Mouse (Mus musculus): ENCODE results near the gene Tceal7. TPM values are rescaled to one million over a fixed set of nuclear protein-coding genes. Genes with fewer than 3 reads are reported as not detected.
"Not testable (repeated sequence)": the region's sequence is repeated elsewhere in the genome, so short reads cannot be mapped to it uniquely, and the experiment has no call there.

Gene Tceal7
- total RNA-seq, 2 experiments from 2014 or later = 5.3 to 19.6 TPM

GRCm38 (mm10) chrX:136245521-136246071 lies 31.0 kb downstream of the Tceal7 start:
- intact Hi-C loops (cut with DNase I) = no loop called here
- DNase-seq = peak; percentile 19 to 24

GRCm38 (mm10) chrX:136248811-136249210 lies 34.2 kb downstream of the Tceal7 start:
- DNase-seq = no peak
- intact Hi-C loops (cut with DNase I) = no loop called here

GRCm38 (mm10) chrX:136249671-136250070 lies 35.1 kb downstream of the Tceal7 start:
- intact Hi-C loops (cut with DNase I) = no loop called here
- DNase-seq = no peak

- DNase-seq = no peak
- intact Hi-C loops (cut with DNase I) = no loop called here
Measured at GRCm38 (mm10) chrX:136252023-136252729, 37.6 kb downstream of the Tceal7 start.

GRCm38 (mm10) chrX:136267720-136268119 lies 53.1 kb downstream of the Tceal7 start:
- no peak for DNase-seq

GRCm38 (mm10) chrX:136268173-136268572 lies 53.6 kb downstream of the Tceal7 start:
- DNase-seq = no peak
- intact Hi-C loops (cut with DNase I) = no loop called here

More at GRCm38 (mm10) chrX:136267720-136268119, 53.1 kb downstream of the Tceal7 start:
- intact Hi-C loops (cut with DNase I) = no loop called here

GRCm38 (mm10) chrX:136269743-136270392 lies 55.3 kb downstream of the Tceal7 start, which contains the start of gene Bex3:
TSS of gene Bex3 (plus strand) at chrX:136270253.
- intact Hi-C loops (cut with DNase I) = not testable (repeated sequence)
- DNase-seq = peak; percentile 35 to 38

GRCm38 (mm10) chrX:136270393-136271111 lies 56.0 kb downstream of the Tceal7 start:
- intact Hi-C loops (cut with DNase I) = not testable (repeated sequence)
- DNase-seq = peak in 1 of 2 experiments; percentile 20

GRCm38 (mm10) chrX:136274542-136274941 lies 60.0 kb downstream of the Tceal7 start:
- intact Hi-C loops (cut with DNase I) = no loop called here
- no peak for DNase-seq

GRCm38 (mm10) chrX:136275386-136275785 lies 60.8 kb downstream of the Tceal7 start:
- intact Hi-C loops (cut with DNase I) = no loop called here
- DNase-seq = no peak

Small RNAs within 50 kb of the gene (microRNA-seq; reads per million reads assigned to microRNA genes)
- 0 reads per million in 2 experiments for gene Mir6383

Other genes with a start within 250 kb of the Tceal7 start
- gene Arxes2, start 221.0 kb upstream of the Tceal7 start, total RNA-seq (2021) = 10 to 100 TPM in 1 of 2 experiments, 1 to 10 TPM in 1; 9.4 to 13.4 TPM
- gene Arxes1, start 181.4 kb upstream of the Tceal7 start, total RNA-seq (2021) = 1 to 10 TPM; 4.5 to 6.2 TPM
- 1 to 10 TPM in 1 of 2 experiments, under 1 TPM in 1; 0.31 to 1.2 TPM for gene Bex2, start 146.5 kb upstream of the Tceal7 start, total RNA-seq (2021)
- not detected for gene Nxf3, start 129.5 kb upstream of the Tceal7 start, total RNA-seq (2021)
- gene Bex4, start 75.8 kb upstream of the Tceal7 start, total RNA-seq (2021) = 1 to 10 TPM; 5.1 to 8.4 TPM
- 10 to 100 TPM; 57.8 to 61.6 TPM for gene Tceal8, start 42.4 kb upstream of the Tceal7 start, total RNA-seq (2021)
- gene Tceal5, start 10.9 kb upstream of the Tceal7 start, total RNA-seq (2021) = 1 to 10 TPM; 5.6 to 6.5 TPM
- 10 to 100 TPM; 30.4 to 36.3 TPM for gene Bex1, start 734 bp downstream of the Tceal7 start, total RNA-seq (2021)
- 100 to 1,000 TPM in 1 of 2 experiments, 10 to 100 TPM in 1; 99.6 to 103 TPM for gene Tceal9, start 30.3 kb downstream of the Tceal7 start, total RNA-seq (2021)
- gene Bex3, start 55.5 kb downstream of the Tceal7 start, total RNA-seq (2021) = 10 to 100 TPM; 84.6 to 84.9 TPM